ENCODE assay signal across 8 mouse cellular contexts in the genomic region with DNA sequence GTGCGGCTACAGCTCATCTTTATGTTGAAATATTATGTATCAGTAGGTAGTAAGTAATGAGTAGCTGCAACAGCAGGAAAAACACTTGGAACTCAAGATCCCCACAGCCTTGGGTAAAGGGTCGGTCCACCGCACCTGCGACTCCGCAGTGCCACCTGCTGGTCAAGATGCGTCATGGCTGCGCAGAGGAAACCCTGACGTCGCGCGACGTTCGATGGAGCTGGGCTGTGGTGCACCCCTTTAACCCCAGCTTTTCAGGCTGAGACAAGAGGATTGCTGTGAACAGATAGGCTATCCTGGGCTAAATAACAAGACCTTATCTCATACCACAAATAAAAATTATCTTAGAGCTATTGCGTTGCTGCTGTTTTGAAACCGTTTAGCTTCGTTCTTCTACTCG. TPM values are rescaled to one million over a fixed set of nuclear protein-coding genes. Genes with fewer than 3 reads are reported as not detected.
DNase-seq lines count a peak whose midpoint lies in the region; ATAC-seq and TF ChIP-seq lines count a peak whose summit lies in the region.

No protein-coding gene starts in this region.

- no peak overlapping the region for H3K27ac ChIP-seq in bone marrow macrophage, adult 2 months (ENCODE audit: insufficient read depth, low read depth, low read length)
- no peak overlapping the region for H3K27ac ChIP-seq in embryonic fibroblast, embryonic 13.5 days (ENCODE audit: insufficient read depth, low read length)
- H3K27ac ChIP-seq in heart, embryonic 11.5 days (ENCODE audit: low read depth, low read length), result no peak overlapping the region
- H3K27ac ChIP-seq in kidney, embryonic 15.5 days, result no peak overlapping the region
- peak overlapping the region; percentile 85 for H3K27ac ChIP-seq in liver, embryonic 12.5 days
- H3K27ac ChIP-seq in stomach, embryonic 14.5 days (ENCODE audit: low read length), result no peak overlapping the region

- 7% methylated on average over 17 of the region's 17 CpGs for WGBS in heart, embryonic 11.5 days (ENCODE audit: insufficient replicate concordance)
- 7% methylated on average over 17 of the region's 17 CpGs for WGBS in kidney, embryonic 15.5 days
- WGBS in liver, embryonic 12.5 days (ENCODE audit: insufficient replicate concordance), result 3% methylated on average over 17 of the region's 17 CpGs
- WGBS in stomach, embryonic 14.5 days, result 7% methylated on average over 17 of the region's 17 CpGs

- H3K4me2 ChIP-seq in heart, embryonic 11.5 days, result peak overlapping the region; percentile 75
- peak overlapping the region; percentile 71 for H3K4me2 ChIP-seq in kidney, embryonic 15.5 days
- H3K4me2 ChIP-seq in liver, embryonic 12.5 days, result peak overlapping the region; percentile 87
- peak overlapping the region; percentile 75; the same call in 1 of the 2 replicates for H3K4me2 ChIP-seq in stomach, embryonic 14.5 days (replicated peaks; ENCODE audit: low read depth, low read length)

- H3K27me3 ChIP-seq in heart, embryonic 11.5 days (ENCODE audit: control insufficient read depth, insufficient read depth, low read length), result no peaks in the 10 kb centered on the region
- H3K27me3 ChIP-seq in kidney, embryonic 15.5 days, result no peaks in the 10 kb centered on the region
- H3K27me3 ChIP-seq in liver, embryonic 12.5 days (replicated peaks), result no peaks in the 10 kb centered on the region
- no peaks in the 10 kb centered on the region for H3K27me3 ChIP-seq in stomach, embryonic 14.5 days (ENCODE audit: control insufficient read depth, insufficient read depth, low read length)

- no peak for TF ChIP-seq POLR2A in bone marrow macrophage, adult 2 months (IDR thresholded peaks at IDR 0.05; ENCODE audit: borderline replicate concordance, low read depth, low read length)
- TF ChIP-seq POLR2A in embryonic fibroblast, embryonic 13.5 days (IDR thresholded peaks at IDR 0.05; ENCODE audit: low read depth, low read length), result no peak

- H3K9ac ChIP-seq in heart, embryonic 11.5 days (ENCODE audit: low read depth, low read length), result no peak overlapping the region
- H3K9ac ChIP-seq in kidney, embryonic 15.5 days, result no peak overlapping the region
- peak overlapping the region; percentile 82 for H3K9ac ChIP-seq in liver, embryonic 12.5 days
- H3K9ac ChIP-seq in stomach, embryonic 14.5 days (replicated peaks; ENCODE audit: low read depth, low read length), result no peak overlapping the region

- H3K4me1 ChIP-seq in bone marrow macrophage, adult 2 months (ENCODE audit: control insufficient read depth, insufficient read depth, low read length), result peaks cover 4% of the 10 kb centered on the region
- H3K4me1 ChIP-seq in embryonic fibroblast, embryonic 13.5 days (ENCODE audit: control insufficient read depth, insufficient read depth, low read length), result 0 out of 2 replicates have a peak, but pooled peaks cover 2% of the 10 kb centered on the region
- peaks cover 3% of the 10 kb centered on the region; the same call in 1 of the 2 replicates for H3K4me1 ChIP-seq in heart, embryonic 11.5 days (ENCODE audit: control insufficient read depth, insufficient read depth, low read length)
- peaks cover 30% of the 10 kb centered on the region for H3K4me1 ChIP-seq in kidney, embryonic 15.5 days
- H3K4me1 ChIP-seq in liver, embryonic 12.5 days, result peaks cover 52% of the 10 kb centered on the region
- peaks cover 17% of the 10 kb centered on the region; the same call in 1 of the 2 replicates for H3K4me1 ChIP-seq in stomach, embryonic 14.5 days (ENCODE audit: control insufficient read depth, insufficient read depth, low read length)

- TF ChIP-seq CTCF in bone marrow macrophage, adult 2 months (IDR thresholded peaks at IDR 0.05; ENCODE audit: low read depth, low read length), result peak; percentile 87
- peak; percentile 100 for TF ChIP-seq CTCF in embryonic fibroblast, embryonic 13.5 days (IDR thresholded peaks at IDR 0.05; ENCODE audit: borderline replicate concordance, insufficient read depth, low read length)

- peak; percentile 56 for ATAC-seq in heart, embryonic 11.5 days (replicated peaks; ENCODE audit: insufficient number of reproducible peaks, low FRiP score, low TSS enrichment)
- peak; percentile 72 for ATAC-seq in kidney, embryonic 15.5 days (replicated peaks; ENCODE audit: low FRiP score)
- peak; percentile 53 for ATAC-seq in liver, embryonic 12.5 days
- peak; percentile 77; the same call in 1 of the 2 replicates for ATAC-seq in stomach, embryonic 14.5 days (ENCODE audit: insufficient number of reproducible peaks, insufficient read depth, low FRiP score, low read depth)

- peak; percentile 87 to 88 for DNase-seq in B cell, adult 2 months
- DNase-seq in natural killer cell, adult 2 months (ENCODE audit: low spot score in 2 of 2), result peak; percentile 77 to 81

- H3K9me3 ChIP-seq in heart, embryonic 11.5 days (replicated peaks; ENCODE audit: control insufficient read depth, low read length), result no peaks in the 10 kb centered on the region
- no peaks in the 10 kb centered on the region for H3K9me3 ChIP-seq in kidney, embryonic 15.5 days (replicated peaks)
- H3K9me3 ChIP-seq in liver, embryonic 12.5 days (replicated peaks), result no peaks in the 10 kb centered on the region
- H3K9me3 ChIP-seq in stomach, embryonic 14.5 days (ENCODE audit: control insufficient read depth, low read depth, low read length), result no peaks in the 10 kb centered on the region

- peak overlapping the region; percentile 19; the same call in 1 of the 2 replicates for H3K4me3 ChIP-seq in bone marrow macrophage, adult 2 months (ENCODE audit: insufficient read depth, low read length)
- no peak overlapping the region for H3K4me3 ChIP-seq in embryonic fibroblast, embryonic 13.5 days (ENCODE audit: insufficient read depth, low read length)
- peak overlapping the region; percentile 68 for H3K4me3 ChIP-seq in heart, embryonic 11.5 days (ENCODE audit: low read depth, low read length)
- peak overlapping the region; percentile 58 for H3K4me3 ChIP-seq in kidney, embryonic 15.5 days (replicated peaks)
- peak overlapping the region; percentile 73 for H3K4me3 ChIP-seq in liver, embryonic 12.5 days
- no peak overlapping the region for H3K4me3 ChIP-seq in stomach, embryonic 14.5 days (ENCODE audit: low read depth, low read length)

- H3K36me3 ChIP-seq in heart, embryonic 11.5 days (ENCODE audit: control insufficient read depth, insufficient read depth, low read length), result 0 out of 2 replicates have a peak, but pooled peaks cover 2% of the 10 kb centered on the region
- H3K36me3 ChIP-seq in kidney, embryonic 15.5 days, result peaks cover 13% of the 10 kb centered on the region
- peaks cover 10% of the 10 kb centered on the region for H3K36me3 ChIP-seq in liver, embryonic 12.5 days
- H3K36me3 ChIP-seq in stomach, embryonic 14.5 days (ENCODE audit: control insufficient read depth, insufficient read depth, low read length), result peaks cover 7% of the 10 kb centered on the region; the same call in 1 of the 2 replicates

RNA-seq across cellular contexts. Expression of a gene that starts 13.6 kb away (rescaled TPM):
- polyA plus RNA-seq in bone marrow macrophage, adult 2 months (2012; ENCODE audit: insufficient read depth, insufficient read length, missing spikeins), result 15.6 and 19.5 TPM in 2 replicates
- polyA plus RNA-seq in embryonic fibroblast, embryonic 13.5 days (2011; ENCODE audit: insufficient read length, low read depth, missing spikeins), result 30.8 and 31.4 TPM in 2 replicates
- 17.4 TPM in 2 replicates for polyA plus RNA-seq in heart, embryonic 11.5 days (2014; fragmentation: Nextera tagmentation; extraction: Ambion mirVana)
- polyA plus RNA-seq in kidney, embryonic 15.5 days (2015; fragmentation: Nextera tagmentation; extraction: Ambion mirVana), result 41.5 and 42.5 TPM in 2 replicates
- 12.6 and 13.7 TPM in 2 replicates for polyA plus RNA-seq in liver, embryonic 12.5 days (2016; fragmentation: Nextera tagmentation; extraction: Ambion mirVana)
- 26.9 and 30.6 TPM in 2 replicates for polyA plus RNA-seq in stomach, embryonic 14.5 days (2014; fragmentation: Nextera tagmentation; extraction: Ambion mirVana)

RNA-seq across cellular contexts. Expression of a gene that starts 14.0 kb away (rescaled TPM):
- 27.7 and 28.1 TPM in 2 replicates for polyA plus RNA-seq in bone marrow macrophage, adult 2 months (2012; ENCODE audit: insufficient read depth, insufficient read length, missing spikeins)
- polyA plus RNA-seq in embryonic fibroblast, embryonic 13.5 days (2011; ENCODE audit: insufficient read length, low read depth, missing spikeins), result 40.0 and 40.9 TPM in 2 replicates
- polyA plus RNA-seq in heart, embryonic 11.5 days (2014; fragmentation: Nextera tagmentation; extraction: Ambion mirVana), result 26.1 and 29.1 TPM in 2 replicates
- 51.5 and 52.4 TPM in 2 replicates for polyA plus RNA-seq in kidney, embryonic 15.5 days (2015; fragmentation: Nextera tagmentation; extraction: Ambion mirVana)
- polyA plus RNA-seq in liver, embryonic 12.5 days (2016; fragmentation: Nextera tagmentation; extraction: Ambion mirVana), result 23.7 and 25.1 TPM in 2 replicates
- 37.6 and 39.4 TPM in 2 replicates for polyA plus RNA-seq in stomach, embryonic 14.5 days (2014; fragmentation: Nextera tagmentation; extraction: Ambion mirVana)

RNA-seq across cellular contexts. Expression of a gene that starts 24.1 kb away (rescaled TPM):
- 96.1 and 104 TPM in 2 replicates for polyA plus RNA-seq in bone marrow macrophage, adult 2 months (2012; ENCODE audit: insufficient read depth, insufficient read length, missing spikeins)
- polyA plus RNA-seq in embryonic fibroblast, embryonic 13.5 days (2011; ENCODE audit: insufficient read length, low read depth, missing spikeins), result 90.7 and 95.8 TPM in 2 replicates
- polyA plus RNA-seq in heart, embryonic 11.5 days (2014; fragmentation: Nextera tagmentation; extraction: Ambion mirVana), result 74.2 and 91.7 TPM in 2 replicates
- 98.1 and 103 TPM in 2 replicates for polyA plus RNA-seq in kidney, embryonic 15.5 days (2015; fragmentation: Nextera tagmentation; extraction: Ambion mirVana)
- polyA plus RNA-seq in liver, embryonic 12.5 days (2016; fragmentation: Nextera tagmentation; extraction: Ambion mirVana), result 90.2 and 90.5 TPM in 2 replicates
- polyA plus RNA-seq in stomach, embryonic 14.5 days (2014; fragmentation: Nextera tagmentation; extraction: Ambion mirVana), result 88.0 and 92.7 TPM in 2 replicates

RNA-seq across cellular contexts. Expression of a gene that starts 26.7 kb away (rescaled TPM):
- polyA plus RNA-seq in bone marrow macrophage, adult 2 months (2012; ENCODE audit: insufficient read depth, insufficient read length, missing spikeins), result 52.2 and 56.0 TPM in 2 replicates
- polyA plus RNA-seq in embryonic fibroblast, embryonic 13.5 days (2011; ENCODE audit: insufficient read length, low read depth, missing spikeins), result not detected in 2 replicates
- polyA plus RNA-seq in heart, embryonic 11.5 days (2014; fragmentation: Nextera tagmentation; extraction: Ambion mirVana), result 2.9 and 3.1 TPM in 2 replicates
- 2.9 and 3.5 TPM in 2 replicates for polyA plus RNA-seq in kidney, embryonic 15.5 days (2015; fragmentation: Nextera tagmentation; extraction: Ambion mirVana)
- 4.6 and 5.7 TPM in 2 replicates for polyA plus RNA-seq in liver, embryonic 12.5 days (2016; fragmentation: Nextera tagmentation; extraction: Ambion mirVana)
- 3.3 and 5.3 TPM in 2 replicates for polyA plus RNA-seq in stomach, embryonic 14.5 days (2014; fragmentation: Nextera tagmentation; extraction: Ambion mirVana)

RNA-seq across cellular contexts. Expression of a gene that starts 39.0 kb away (rescaled TPM):
- 351 and 364 TPM in 2 replicates for polyA plus RNA-seq in bone marrow macrophage, adult 2 months (2012; ENCODE audit: insufficient read depth, insufficient read length, missing spikeins)
- polyA plus RNA-seq in embryonic fibroblast, embryonic 13.5 days (2011; ENCODE audit: insufficient read length, low read depth, missing spikeins), result 15.8 and 21.7 TPM in 2 replicates
- 2.0 and 3.1 TPM in 2 replicates for polyA plus RNA-seq in heart, embryonic 11.5 days (2014; fragmentation: Nextera tagmentation; extraction: Ambion mirVana)
- 4.3 and 4.5 TPM in 2 replicates for polyA plus RNA-seq in kidney, embryonic 15.5 days (2015; fragmentation: Nextera tagmentation; extraction: Ambion mirVana)
- 19.5 and 20.5 TPM in 2 replicates for polyA plus RNA-seq in liver, embryonic 12.5 days (2016; fragmentation: Nextera tagmentation; extraction: Ambion mirVana)
- 8.4 and 10.6 TPM in 2 replicates for polyA plus RNA-seq in stomach, embryonic 14.5 days (2014; fragmentation: Nextera tagmentation; extraction: Ambion mirVana)

Comparison
In these comparisons a context has a peak if more than half of its experiments do, and no peak if none do; other contexts are left out.
1. H3K4me3 ChIP-seq: peak in bone marrow macrophage, adult 2 months (single experiment), heart, embryonic 11.5 days (single experiment), kidney, embryonic 15.5 days (single experiment) and liver, embryonic 12.5 days (single experiment); none in embryonic fibroblast, embryonic 13.5 days (single experiment) and stomach, embryonic 14.5 days (single experiment).
2. Peak in every context shown above with its lines, with median percentiles within 50 percentile points of each other: ATAC-seq and H3K4me2 ChIP-seq.